Mouse (Mus musculus) CH12.LX (cell line): Measurements from ENCODE around the gene Zfp663.

Experiments used
- CTCF ChIP-seq, 2 experiments: IDR thresholded peaks in 1 of 2; conservative IDR thresholded peaks in 1 of 2; 2 replicates each; pipeline ENCODE4 v1.5.1; 2011 to 2012; ENCODE audit warnings: low read depth in 2 of 2, low read length in 2 of 2, improper control_type of control experiment in 1 of 2, inconsistent platforms in 1 of 2, mild to moderate bottlenecking in 1 of 2, moderate library complexity in 1 of 2
- JUND ChIP-seq: conservative IDR thresholded peaks from 2 replicates; pipeline ENCODE4 v1.6.1; 2011; ENCODE audit warnings: low read depth, low read length, improper control_type of control experiment
- MAX ChIP-seq: IDR thresholded peaks from 2 replicates; pipeline ENCODE4 v1.6.1; 2011; ENCODE audit warnings: low read length, improper control_type of control experiment
- MAZ ChIP-seq: IDR thresholded peaks from 2 replicates; pipeline ENCODE4 v1.6.1; 2012; ENCODE audit warnings: low read depth, mild to moderate bottlenecking, inconsistent platforms, low read length, improper control_type of control experiment, moderate library complexity
- MEF2A ChIP-seq: IDR thresholded peaks from 2 replicates; pipeline ENCODE4 v1.6.1; 2014; ENCODE audit warnings: low read depth, mild to moderate bottlenecking, inconsistent platforms, low read length, improper control_type of control experiment, borderline replicate concordance
- NELFE ChIP-seq: IDR thresholded peaks from 2 replicates; pipeline ENCODE4 v1.6.1; 2011; ENCODE audit warnings: low read depth, low read length, improper control_type of control experiment
- POLR2A ChIP-seq: IDR thresholded peaks from 2 replicates; pipeline ENCODE4 v1.6.1; 2011; ENCODE audit warnings: low read depth, mild to moderate bottlenecking, improper control_type of control experiment, low read length
- POLR2AphosphoS2 ChIP-seq: IDR thresholded peaks from 2 replicates; pipeline ENCODE4 v1.6.1; 2011; ENCODE audit warnings: low read depth, low read length, improper control_type of control experiment
- RCOR1 ChIP-seq: conservative IDR thresholded peaks from 2 replicates; pipeline ENCODE4 v1.6.1; 2012; ENCODE audit warnings: low read depth, mild to moderate bottlenecking, inconsistent platforms, low read length, improper control_type of control experiment

DNA sequence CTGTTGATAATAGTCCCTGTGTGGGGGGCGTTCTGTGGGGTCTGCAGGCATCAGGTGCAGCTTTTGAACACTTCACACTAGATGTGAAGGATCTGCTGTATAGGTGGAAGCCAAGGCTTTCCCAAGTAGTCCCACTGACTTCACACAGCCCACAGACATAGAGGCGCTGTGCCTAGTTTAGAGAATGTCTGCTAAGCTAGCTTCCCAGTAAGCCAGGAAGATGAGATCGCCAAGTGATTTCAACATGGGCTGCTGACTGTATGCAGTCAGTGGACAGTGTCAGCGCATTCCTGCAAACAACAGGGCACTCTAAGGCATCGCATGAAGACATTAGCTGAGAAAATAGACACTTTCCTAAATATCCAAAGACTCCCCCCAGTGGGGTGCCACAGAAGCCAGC is 6.9 kb upstream of the Zfp663 start:
- TF ChIP-seq POLR2AphosphoS2 = no peak
- no peak for TF ChIP-seq RCOR1
- no peak for TF ChIP-seq MAZ
- no peak for TF ChIP-seq CTCF (conservative IDR thresholded peaks at IDR 0.05 in 1 of 2, IDR thresholded peaks at IDR 0.05 in 1 of 2; ENCODE audit: low read depth in 2 of 2, low read length in 2 of 2)
- no peak for TF ChIP-seq JUND
- no peak for TF ChIP-seq NELFE
- TF ChIP-seq MEF2A = no peak
- TF ChIP-seq POLR2A = no peak
- TF ChIP-seq MAX = no peak
